Mouse (Mus musculus) G1E (cell line): ENCODE measurements around the gene Ppp3r1. TPM values are rescaled to one million over a fixed set of nuclear protein-coding genes. Genes with fewer than 3 reads are reported as not detected.

Experiments
- ATAC-seq: 2 replicates; pipeline ENCODE4 v1.8.0; 2016; ENCODE audit warnings: mild to moderate bottlenecking; ENCODE audit not compliant: insufficient number of reproducible peaks, poor library complexity, low FRiP score, severe bottlenecking; ENCODE audit errors: extremely low read depth
- DNase-seq: peaks from one replicate; pipeline ENCODE4 v3.0.0; 2012; ENCODE audit warnings: low spot score
- H3K27me3 ChIP-seq: 2 replicates; pipeline ENCODE4 v1.6.1; 2012; ENCODE audit warnings: mild to moderate bottlenecking, low read length, inconsistent platforms; ENCODE audit not compliant: insufficient read depth
- H3K36me3 ChIP-seq: replicated peaks from 2 replicates; pipeline ENCODE3; 2012; ENCODE audit warnings: mild to moderate bottlenecking, inconsistent platforms
- H3K4me1 ChIP-seq: 2 replicates; pipeline ENCODE4 v1.6.1; 2012; ENCODE audit warnings: low read depth, low read length, inconsistent platforms, mixed read lengths; ENCODE audit not compliant: insufficient read depth
- H3K4me3 ChIP-seq: 2 replicates; pipeline ENCODE4 v1.5.1; 2012; ENCODE audit warnings: low read depth, mild to moderate bottlenecking, inconsistent platforms, low read length, moderate library complexity, mixed read lengths
- H3K9me3 ChIP-seq: replicated peaks from 2 replicates; pipeline ENCODE4 v1.6.1; 2012; ENCODE audit warnings: inconsistent platforms
- CTCF ChIP-seq: IDR thresholded peaks from 2 replicates; pipeline ENCODE4 v1.5.1; 2012; ENCODE audit warnings: low read depth, low read length, inconsistent platforms, mixed read lengths
- GATA1 ChIP-seq: IDR thresholded peaks from 2 replicates; pipeline ENCODE4 v1.6.1; 2012; ENCODE audit warnings: borderline replicate concordance, low read length, inconsistent platforms, mixed read lengths
- GATA2 ChIP-seq: IDR thresholded peaks from 2 replicates; pipeline ENCODE4 v1.6.1; 2012; ENCODE audit warnings: low read depth, low read length, inconsistent platforms, borderline replicate concordance
- POLR2AphosphoS5 ChIP-seq: IDR thresholded peaks from 2 replicates; pipeline ENCODE4 v1.6.1; 2012; ENCODE audit warnings: low read depth, low read length, inconsistent platforms; ENCODE audit not compliant: insufficient replicate concordance
- TAL1 ChIP-seq: conservative IDR thresholded peaks from 2 replicates; pipeline ENCODE4 v1.6.1; 2012; ENCODE audit warnings: low read depth, low read length, inconsistent platforms, mixed read lengths
- polyA plus RNA-seq: library from polyadenylated mRNA; stranded (reverse); fragments of >175 nt; gene quantifications from 2 replicates; pipeline ENCODE4 v1.2.3, GENCODE M21; 2012
- total RNA-seq, 2 experiments: library from RNA; stranded (forward) in 1 of 2; stranded (reverse) in 1 of 2; fragments of 200-1000 nt in 1 of 2; fragments of >200 nt in 1 of 2; fragmentation: Nextera tagmentation in 1 of 2; gene quantifications; 2 replicates each; pipeline ENCODE4 v1.2.3; 2014 to 2017

Gene Ppp3r1
- total and polyA plus RNA-seq, 3 experiments: 23.0 to 88.5 (median 80.7) TPM

DNA sequence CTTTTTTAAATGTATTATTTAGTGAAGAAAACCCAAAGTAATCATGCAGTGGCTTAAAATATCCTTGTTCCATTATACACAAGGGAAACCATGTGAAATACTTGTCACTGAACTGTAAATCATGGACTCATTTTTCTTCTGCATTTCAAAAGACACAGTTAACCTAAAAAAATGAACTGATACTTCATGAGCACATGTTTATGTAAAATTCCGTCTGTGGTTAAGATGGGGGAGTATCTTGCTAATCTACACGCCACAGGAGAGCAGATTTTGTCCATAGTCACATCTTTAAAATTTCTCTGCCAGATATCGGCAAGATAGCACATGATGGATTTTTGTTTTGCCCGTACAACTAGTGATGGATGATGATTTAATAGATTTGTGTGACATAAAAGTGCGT lies 40.1 kb downstream of the Ppp3r1 start:
- no peaks in the 10 kb centered on the region for H3K9me3 ChIP-seq
- H3K36me3 ChIP-seq: peaks cover 92% of the 10 kb centered on the region
- TF ChIP-seq CTCF (no peak), POLR2AphosphoS5 (no peak), TAL1 (no peak), GATA2 (no peak), GATA1 (no peak)
- H3K4me3 ChIP-seq: no peak overlapping the region
- no peaks in the 10 kb centered on the region for H3K27me3 ChIP-seq
- H3K4me1 ChIP-seq: no peaks in the 10 kb centered on the region; the same call in 1 of the 2 replicates
- no peak for ATAC-seq
- DNase-seq: no peak

DNA sequence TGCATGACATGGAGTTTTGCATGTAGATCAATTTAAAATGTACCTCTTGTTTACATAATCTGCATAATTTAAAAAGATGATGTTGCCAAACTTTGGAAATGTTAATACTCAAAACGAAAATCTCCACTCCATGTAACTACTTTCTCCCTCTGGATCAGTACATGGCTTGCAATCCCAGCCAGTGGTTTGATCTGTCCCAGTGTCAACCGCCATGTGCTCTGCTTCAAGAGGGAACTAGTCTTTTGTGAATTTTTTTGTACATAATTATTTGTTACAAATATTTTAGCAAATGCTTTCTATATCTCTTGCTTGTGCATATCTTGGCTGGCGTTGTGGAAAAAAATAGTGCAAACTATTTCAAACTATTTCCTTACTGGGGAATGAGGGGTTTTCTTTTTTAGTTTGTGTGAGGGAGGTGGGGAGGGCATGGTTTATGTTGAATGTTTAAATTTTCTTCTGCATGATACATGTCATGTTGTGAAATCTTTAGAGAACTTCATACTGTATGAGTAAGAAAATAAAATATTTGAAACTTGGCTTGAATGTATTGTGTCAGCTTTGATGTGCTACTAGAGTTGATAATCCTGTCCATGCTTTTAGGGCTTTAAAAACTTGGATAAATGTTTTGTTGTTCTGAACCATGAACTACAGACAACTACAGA lies 40.9 kb downstream of the Ppp3r1 start:
- no peaks in the 10 kb centered on the region for H3K9me3 ChIP-seq
- H3K36me3 ChIP-seq: peaks cover 92% of the 10 kb centered on the region
- no peak overlapping the region for H3K4me3 ChIP-seq
- DNase-seq (no peak), ATAC-seq (no peak)
- no peak for TF ChIP-seq POLR2AphosphoS5
- TF ChIP-seq CTCF: no peak
- H3K4me1 ChIP-seq: no peaks in the 10 kb centered on the region; the same call in 1 of the 2 replicates
- H3K27me3 ChIP-seq: no peaks in the 10 kb centered on the region

DNA sequence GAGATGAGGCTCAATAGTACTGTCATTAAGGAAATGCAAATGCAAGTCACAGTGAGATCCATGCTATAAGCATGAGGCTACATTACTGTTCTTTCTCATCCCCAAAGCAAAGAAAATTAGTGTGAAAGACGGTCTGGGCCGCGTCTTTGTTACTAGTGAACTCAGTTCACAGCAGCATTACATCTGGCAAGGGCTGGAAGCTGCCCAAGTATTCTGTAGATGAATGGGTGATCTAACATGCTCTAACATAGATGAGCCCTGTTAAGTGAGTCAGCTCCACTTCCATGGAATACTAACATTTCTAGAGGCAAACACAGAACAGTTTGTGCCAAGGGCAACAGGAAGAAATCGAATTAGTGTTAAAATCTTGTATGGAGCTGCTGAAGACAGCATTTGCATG lies 41.9 kb downstream of the Ppp3r1 start:
- Histone ChIP-seq H3K9me3 (no peaks in the 10 kb centered on the region), H3K4me1 (peaks cover 1% of the 10 kb centered on the region; the same call in 1 of the 2 replicates), H3K27me3 (no peaks in the 10 kb centered on the region), H3K36me3 (peaks cover 92% of the 10 kb centered on the region), H3K4me3 (no peak overlapping the region)
- no peak for TF ChIP-seq TAL1
- no peak for TF ChIP-seq GATA1
- no peak for TF ChIP-seq CTCF
- no peak for TF ChIP-seq GATA2
- TF ChIP-seq POLR2AphosphoS5: no peak
- ATAC-seq (no peak), DNase-seq (no peak)

DNA sequence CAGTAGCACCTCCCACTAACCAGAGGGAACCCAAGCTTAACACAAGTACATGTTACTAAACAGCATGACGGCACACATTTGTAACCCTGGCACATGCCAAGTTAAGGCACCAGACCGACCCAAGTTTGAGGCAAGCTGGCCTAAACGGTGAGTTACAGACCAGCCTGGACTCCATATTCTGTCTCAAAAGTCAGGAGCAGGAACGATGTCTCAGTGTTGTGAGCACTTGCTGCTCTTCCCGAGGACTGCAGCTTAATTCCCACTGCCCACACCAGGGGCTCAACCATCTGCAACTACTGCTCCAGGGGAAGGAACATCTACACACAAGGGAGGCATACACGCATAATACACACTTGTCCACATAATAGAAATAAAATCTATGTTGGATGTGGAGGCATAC lies 43.4 kb downstream of the Ppp3r1 start:
- no peak for TF ChIP-seq GATA1
- peak; percentile 81; the same call in 1 of the 2 replicates for TF ChIP-seq POLR2AphosphoS5
- no peaks in the 10 kb centered on the region for H3K27me3 ChIP-seq
- DNase-seq: no peak
- H3K9me3 ChIP-seq: no peaks in the 10 kb centered on the region
- no peak for ATAC-seq
- peaks cover 92% of the 10 kb centered on the region for H3K36me3 ChIP-seq
- peaks cover 7% of the 10 kb centered on the region; the same call in 1 of the 2 replicates for H3K4me1 ChIP-seq
- no peak overlapping the region for H3K4me3 ChIP-seq

DNA sequence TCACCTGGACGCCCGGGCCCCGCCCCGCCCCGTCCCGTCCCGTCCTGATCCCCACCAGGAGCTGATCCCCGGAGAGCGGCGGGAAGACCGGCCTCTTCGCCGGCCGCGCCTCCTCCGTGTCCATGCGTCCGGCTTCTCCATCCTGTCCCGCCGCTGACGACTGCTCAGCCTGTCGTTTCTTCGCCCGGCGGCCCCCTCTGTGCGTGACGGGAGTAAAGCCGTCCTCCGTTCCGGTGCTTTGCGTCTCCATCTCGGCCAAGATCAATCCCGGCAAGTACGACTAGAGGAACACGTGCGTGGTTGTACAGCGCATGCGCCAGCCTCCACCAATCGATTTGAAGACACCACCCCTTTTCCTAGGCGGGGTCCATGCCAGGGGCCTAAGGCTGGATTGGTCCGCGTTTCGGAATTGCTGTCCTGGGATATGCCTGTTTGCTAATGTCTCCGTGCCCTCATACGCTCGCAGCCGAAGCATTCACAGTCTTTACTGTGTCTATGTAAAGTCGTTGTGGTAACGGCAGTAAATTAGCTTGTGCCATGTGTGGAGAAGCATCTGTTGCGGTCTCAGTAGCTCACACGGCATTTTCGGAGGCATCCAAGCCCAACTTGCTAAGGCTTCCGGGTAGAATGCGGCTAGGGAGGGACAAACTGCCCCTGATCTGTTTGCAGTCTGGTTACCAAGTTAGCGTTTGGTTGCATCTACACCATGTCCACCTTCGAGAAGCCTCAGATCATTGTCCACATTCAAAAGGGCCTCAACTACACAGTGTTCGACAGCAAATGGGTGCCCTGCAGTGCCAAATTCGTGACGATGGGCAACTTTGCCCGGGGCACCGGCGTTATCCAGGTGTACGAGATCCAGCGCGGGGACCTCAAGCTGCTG lies 52.4 kb downstream of the Ppp3r1 start, which contains the start of gene Pno1:
Pno1 (minus strand) TSS at position 311 of the 883 bp plus-strand sequence.
- Histone ChIP-seq H3K9me3 (no peaks in the 10 kb centered on the region), H3K36me3 (peaks cover 55% of the 10 kb centered on the region), H3K4me1 (peaks cover 41% of the 10 kb centered on the region), H3K27me3 (no peaks in the 10 kb centered on the region), H3K4me3 (peak within 1 kb of the TSS; percentile 88)
- peak; percentile 78 for ATAC-seq
- DNase-seq: peak; percentile 97
- TF ChIP-seq CTCF (no peak), TAL1 (no peak), GATA2 (no peak), GATA1 (no peak), POLR2AphosphoS5 (no peak)

DNA sequence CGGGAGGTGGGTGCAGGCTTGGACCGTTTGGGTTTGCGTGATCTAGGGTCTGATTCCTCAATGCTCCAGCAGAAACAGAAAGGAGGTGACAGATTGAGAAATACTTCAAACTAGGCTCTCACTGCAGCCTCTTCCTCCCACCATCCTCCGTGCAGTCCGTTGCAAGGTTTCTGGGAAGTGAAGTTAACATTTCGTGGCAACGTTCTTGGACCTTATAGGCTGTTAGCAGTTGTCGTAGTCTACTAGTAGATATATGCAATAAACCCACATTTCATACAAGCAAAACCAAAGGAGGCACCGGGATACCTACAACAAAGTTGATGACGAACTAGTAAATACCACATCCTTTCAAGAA lies 53.1 kb downstream of the Ppp3r1 start:
- peaks cover 50% of the 10 kb centered on the region for H3K36me3 ChIP-seq
- TF ChIP-seq GATA1 (no peak), POLR2AphosphoS5 (no peak), GATA2 (no peak), TAL1 (no peak), CTCF (no peak)
- peak overlapping the region; percentile 88 for H3K4me3 ChIP-seq
- ATAC-seq (peak; percentile 23; the same call in 1 of the 2 replicates), DNase-seq (peak; percentile 15)
- H3K4me1 ChIP-seq: peaks cover 39% of the 10 kb centered on the region
- no peaks in the 10 kb centered on the region for H3K27me3 ChIP-seq
- no peaks in the 10 kb centered on the region for H3K9me3 ChIP-seq
